Mouse (Mus musculus) C2C12 (cell line): ENCODE data around the gene Gcn1l1. TPM values are rescaled to one million over a fixed set of nuclear protein-coding genes. Genes with fewer than 3 reads are reported as not detected.
"Not testable (repeated sequence)": the region's sequence is repeated elsewhere in the genome, so short reads cannot be mapped to it uniquely, and the experiment has no call there.

Source experiments
- H3K27me3 ChIP-seq: one replicate; pipeline ENCODE4 v1.6.1; 2011; ENCODE audit not compliant: control insufficient read depth, insufficient read depth, insufficient read length
- H3K36me3 ChIP-seq: one replicate; pipeline ENCODE4 v1.6.1; 2011; ENCODE audit not compliant: control insufficient read depth, insufficient read depth
- H3K4me3 ChIP-seq: one replicate; pipeline ENCODE4 v1.5.1; 2011; ENCODE audit warnings: mild to moderate bottlenecking, control low read depth; ENCODE audit not compliant: poor library complexity, insufficient read depth, severe bottlenecking
- H3K79me2 ChIP-seq: one replicate; pipeline ENCODE4 v1.6.1; 2011; ENCODE audit not compliant: control insufficient read depth, insufficient read depth
- H3K79me3 ChIP-seq: one replicate; pipeline ENCODE4 v1.6.1; 2011; ENCODE audit warnings: low read depth, control low read depth
- H3ac ChIP-seq: one replicate; pipeline ENCODE3; 2011; ENCODE audit warnings: low read depth; ENCODE audit not compliant: control insufficient read depth, insufficient read length
- CEBPB ChIP-seq: IDR thresholded peaks from one replicate; pipeline ENCODE4 v1.6.1; 2011; ENCODE audit warnings: low read depth, mild to moderate bottlenecking, control low read depth, moderate library complexity
- CTCF ChIP-seq: IDR thresholded peaks from one replicate; pipeline ENCODE4 v1.5.1; 2011; ENCODE audit not compliant: control insufficient read depth, insufficient read depth, insufficient read length
- FOSL1 ChIP-seq: IDR thresholded peaks from one replicate; pipeline ENCODE4 v1.8.0; 2011; ENCODE audit warnings: mild to moderate bottlenecking, low read length; ENCODE audit not compliant: poor library complexity, insufficient read depth, severe bottlenecking
- MAX ChIP-seq: IDR thresholded peaks from one replicate; pipeline ENCODE4 v1.6.1; 2011; ENCODE audit warnings: mild to moderate bottlenecking, control low read depth
- MYOD1 ChIP-seq: IDR thresholded peaks from one replicate; pipeline ENCODE4 v1.6.1; 2011; ENCODE audit warnings: low read depth; ENCODE audit not compliant: control insufficient read depth, insufficient read length
- MYOG ChIP-seq: IDR thresholded peaks from one replicate; pipeline ENCODE4 v1.6.1; 2011; ENCODE audit not compliant: control insufficient read depth, insufficient read length; ENCODE audit errors: extremely low read depth
- USF1 ChIP-seq: IDR thresholded peaks from one replicate; pipeline ENCODE4 v1.6.1; 2011; ENCODE audit warnings: low read depth, mild to moderate bottlenecking, control low read depth, moderate library complexity
- long read RNA-seq, 2 experiments: library from polyadenylated mRNA; unstranded; transcript quantifications; one replicate each; pipeline ENCODE4 v2.0.0; 2019 to 2020
- polyA plus RNA-seq: library from polyadenylated mRNA; unstranded; fragments of >200 nt; fragmentation: generic; extraction: Trizol; gene quantifications from one replicate; pipeline ENCODE4 v1.2.1, GENCODE M21; 2012; ENCODE audit warnings: missing spikeins

Gcn1l1 gene
- 46.2 TPM for polyA plus RNA-seq
- long read RNA-seq, experiment 1, partial matches to known transcripts: 12 of 12 reads
- long read RNA-seq, experiment 1, other reads (novel, unspliced or antisense): 0 of 12 reads
- long read RNA-seq, experiment 2, full-length matches to known transcripts: 5 of 92 reads
- long read RNA-seq, experiment 2, partial matches to known transcripts: 79 of 92 reads
- long read RNA-seq, experiment 2, other reads (novel, unspliced or antisense): 8 of 92 reads

DNA sequence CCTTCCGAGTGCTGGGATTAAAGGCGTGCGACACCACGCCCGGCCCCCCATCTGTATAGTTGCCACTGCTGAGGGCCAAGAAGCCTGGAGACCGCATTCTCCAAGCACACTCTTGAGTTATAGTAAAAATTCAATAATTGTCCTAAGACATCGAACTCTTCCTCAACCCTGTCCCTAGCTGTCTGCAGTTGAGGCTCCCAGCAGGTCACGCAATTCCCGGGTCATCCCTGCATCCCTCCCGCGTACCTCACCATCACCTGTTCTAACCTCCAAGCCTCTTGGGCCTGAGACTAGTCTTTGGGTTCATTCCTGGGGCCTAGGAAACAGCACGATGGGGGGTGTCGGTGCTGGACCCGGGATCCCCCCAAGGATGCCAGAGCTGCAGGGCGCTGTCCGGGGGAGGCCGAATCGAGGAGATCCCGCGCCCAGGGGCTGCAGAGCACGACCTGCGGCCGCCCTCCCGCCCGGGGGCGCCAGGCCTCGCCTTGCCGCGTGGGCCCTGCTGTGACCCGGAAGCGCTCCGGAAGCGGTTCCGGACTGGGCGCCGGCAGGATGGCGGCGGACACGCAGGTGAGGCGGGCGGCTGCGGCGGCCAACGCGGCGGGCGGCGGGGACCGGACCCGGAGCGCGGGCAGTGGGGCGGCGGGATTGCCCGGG lies at the start of gene Gcn1l1:
TSS of gene Gcn1l1 (plus strand) at position 518 of the 657 bp plus-strand sequence.
- Histone ChIP-seq H3ac (peak within 1 kb of the TSS; percentile 96), H3K36me3 (peaks cover 57% of the 10 kb centered on the region), H3K79me2 (peaks cover 94% of the 10 kb centered on the region), H3K4me3 (peak within 1 kb of the TSS; percentile 71), H3K79me3 (peaks cover 79% of the 10 kb centered on the region), H3K27me3 (no peaks in the 10 kb centered on the region)
- TF ChIP-seq MAX: peak; percentile 81
- TF ChIP-seq CTCF: peak; percentile 85
- TF ChIP-seq USF1: no peak
- TF ChIP-seq CEBPB: no peak
- no peak for TF ChIP-seq MYOG
- TF ChIP-seq FOSL1: no peak
- TF ChIP-seq MYOD1: no peak

DNA sequence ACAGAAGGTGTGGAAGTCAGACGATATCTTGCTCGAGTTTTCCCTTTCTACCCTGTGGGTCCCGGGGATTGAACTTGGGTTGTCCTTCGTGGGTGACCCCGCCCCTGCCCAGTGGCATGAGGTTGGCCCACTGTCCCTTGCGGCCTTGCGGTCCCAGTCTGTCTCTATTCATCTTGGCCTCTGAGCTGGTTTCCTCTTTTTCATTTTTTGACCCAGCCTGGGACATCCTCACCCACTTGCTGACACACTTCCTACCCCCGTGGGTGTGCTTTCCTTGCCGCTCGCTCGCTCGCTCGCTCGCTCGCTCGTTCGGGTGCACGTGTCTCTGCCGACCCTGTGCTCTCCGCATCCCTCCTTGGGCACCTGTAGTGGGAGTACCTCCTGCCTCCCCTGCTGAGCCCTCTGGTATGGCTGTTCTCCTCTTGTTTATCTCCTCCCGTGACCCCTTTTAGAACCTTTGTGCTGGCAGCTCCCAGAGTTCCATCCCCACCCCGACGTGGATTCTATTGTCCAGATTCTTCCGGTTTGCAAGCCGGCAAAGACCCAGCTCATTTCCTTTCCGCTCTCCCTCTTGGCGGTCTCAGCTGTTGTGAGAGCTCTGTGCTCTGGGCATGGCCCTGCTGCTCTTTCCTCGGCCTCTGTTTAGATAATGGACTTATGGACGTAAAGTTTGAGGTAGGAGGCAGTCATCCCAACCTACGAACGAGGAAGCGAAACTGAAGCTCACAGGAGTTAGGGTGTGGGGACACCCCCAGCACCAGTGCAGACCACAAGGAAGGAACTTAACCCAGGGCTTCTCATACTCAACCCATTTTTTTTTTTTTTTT lies 48.8 kb upstream of the Gcn1l1 start:
- Histone ChIP-seq H3K4me3 (no peak overlapping the region), H3K79me3 (peaks cover 79% of the 10 kb centered on the region), H3ac (no peak overlapping the region), H3K79me2 (peaks cover 98% of the 10 kb centered on the region), H3K36me3 (peaks cover 7% of the 10 kb centered on the region), H3K27me3 (no peaks in the 10 kb centered on the region)
- TF ChIP-seq MYOD1: no peak

DNA sequence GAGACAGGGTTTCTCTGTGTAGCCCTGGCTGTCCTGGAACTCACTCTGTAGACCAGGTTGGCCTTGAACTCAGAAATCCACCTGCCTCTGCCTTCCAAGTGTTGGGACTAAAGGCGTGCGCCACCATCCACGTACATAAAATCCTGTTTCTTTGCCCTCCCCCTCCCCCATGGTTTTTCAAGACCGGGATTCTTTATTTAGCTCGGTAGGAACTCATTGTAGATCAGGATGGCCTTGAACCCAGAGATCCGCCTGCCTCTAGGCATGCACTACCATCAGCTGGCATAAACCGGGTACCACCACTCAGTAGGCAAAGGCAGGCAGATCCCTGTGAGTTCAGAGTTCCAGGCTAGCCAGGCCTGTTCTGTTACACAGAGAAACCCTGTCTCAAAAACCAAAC lies 48.1 kb upstream of the Gcn1l1 start:
- no peak overlapping the region for H3K4me3 ChIP-seq
- TF ChIP-seq CEBPB (no peak), USF1 (no peak), MYOG (no peak), FOSL1 (no peak), CTCF (no peak), MAX (no peak), MYOD1 (no peak)
- peaks cover 7% of the 10 kb centered on the region for H3K36me3 ChIP-seq
- H3K79me2 ChIP-seq: peaks cover 98% of the 10 kb centered on the region
- H3K27me3 ChIP-seq: no peaks in the 10 kb centered on the region
- H3K79me3 ChIP-seq: peaks cover 74% of the 10 kb centered on the region
- H3ac ChIP-seq: no peak overlapping the region

DNA sequence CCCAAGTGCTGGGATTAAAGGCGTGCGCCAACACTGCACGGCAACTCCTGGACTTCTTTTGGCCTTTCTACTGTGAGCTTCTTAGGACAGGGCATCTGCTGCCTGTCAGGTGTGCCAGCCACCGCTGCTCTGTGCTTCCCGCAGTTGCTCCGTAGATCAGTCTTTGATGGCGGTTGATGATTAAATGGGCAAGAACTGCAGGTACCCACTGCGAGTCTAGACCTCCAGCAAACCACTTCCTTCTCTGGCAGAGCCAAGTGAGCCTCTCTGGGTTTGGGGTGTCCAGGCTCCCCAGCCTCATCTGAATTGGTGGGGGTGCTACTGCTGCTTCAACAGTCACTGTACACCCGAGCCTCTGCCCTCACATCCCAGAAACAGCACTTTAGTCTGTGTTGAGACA lies 47.6 kb upstream of the Gcn1l1 start:
- H3K79me2 ChIP-seq: peaks cover 98% of the 10 kb centered on the region
- H3K4me3 ChIP-seq: no peak overlapping the region
- no peak overlapping the region for H3ac ChIP-seq
- TF ChIP-seq CTCF: no peak
- no peaks in the 10 kb centered on the region for H3K27me3 ChIP-seq
- H3K36me3 ChIP-seq: peaks cover 7% of the 10 kb centered on the region
- peaks cover 71% of the 10 kb centered on the region for H3K79me3 ChIP-seq

DNA sequence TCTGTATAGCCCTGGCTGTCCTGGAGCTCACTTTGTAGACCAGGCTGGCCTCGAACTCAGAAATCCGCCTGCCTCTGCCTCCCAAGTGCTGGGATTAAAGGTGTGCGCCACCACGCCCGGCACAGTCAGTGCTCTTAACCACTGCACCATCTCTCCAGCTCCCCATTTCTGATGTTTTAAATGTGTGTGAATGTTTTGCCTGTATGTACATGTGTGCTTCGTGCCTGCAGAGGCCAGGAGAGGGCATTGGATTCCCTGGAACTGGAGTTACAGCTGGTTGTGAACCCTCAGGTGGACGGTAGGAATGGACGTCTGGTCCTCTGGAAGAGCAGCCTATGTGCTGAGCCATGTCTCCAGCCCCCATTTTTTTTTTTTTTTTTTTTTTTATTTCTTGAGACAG lies 46.8 kb upstream of the Gcn1l1 start:
- not testable (repeated sequence) for H3K27me3 ChIP-seq, H3K4me3 ChIP-seq, H3ac ChIP-seq, H3K36me3 ChIP-seq
- Histone ChIP-seq H3K79me3 (peaks cover 70% of the 10 kb centered on the region), H3K79me2 (peaks cover 98% of the 10 kb centered on the region)

DNA sequence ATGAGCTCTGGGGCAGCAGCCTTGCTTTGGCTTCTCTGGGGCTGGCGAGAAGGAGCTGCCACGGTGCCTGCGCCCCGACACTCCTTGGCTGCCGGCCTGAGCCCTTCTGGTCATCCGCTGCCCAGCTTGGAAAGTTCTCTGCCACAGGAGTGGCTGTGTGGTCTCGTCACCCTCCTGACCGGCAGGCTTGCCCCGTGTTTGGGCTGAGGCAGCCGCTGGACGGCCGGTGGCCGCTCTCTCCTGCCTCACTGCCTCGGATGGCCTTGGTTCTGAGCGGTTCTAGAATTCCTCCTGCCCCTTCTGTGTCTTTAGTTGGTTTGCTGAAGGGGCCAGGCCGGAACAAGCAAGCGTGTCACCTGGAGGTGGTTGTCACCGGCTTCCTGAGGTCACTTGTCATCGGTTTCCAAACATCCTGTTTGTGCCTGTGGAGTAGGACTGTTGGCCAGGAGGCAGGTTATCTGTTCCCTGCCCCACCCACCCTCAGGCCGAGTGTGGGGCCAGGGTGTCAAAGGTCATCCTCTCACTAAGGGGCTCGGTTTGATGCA lies 44.7 kb upstream of the Gcn1l1 start:
- Histone ChIP-seq H3K79me3 (peaks cover 71% of the 10 kb centered on the region), H3K36me3 (peaks cover 7% of the 10 kb centered on the region), H3K27me3 (no peaks in the 10 kb centered on the region), H3K4me3 (no peak overlapping the region), H3ac (no peak overlapping the region), H3K79me2 (peaks cover 98% of the 10 kb centered on the region)
- TF ChIP-seq FOSL1: no peak
